Mouse (Mus musculus) urinary bladder, adult 18-20 months (tissue): ENCODE measurements around the gene 1700011L22Rik.
A peak's percentile ranks its signal among the peaks of the same experiment; 100 is the strongest.

Experiments used
- DNase-seq, 2 experiments: peaks; one replicate each; pipeline ENCODE4 v3.0.0; 2022; ENCODE audit warnings: low spot score in 2 of 2, mixed read lengths in 2 of 2

1700011L22Rik gene

GRCm38 (mm10) chr8:79239320-79239719 lies 9.1 kb downstream of the 1700011L22Rik start:
- DNase-seq = no peak

GRCm38 (mm10) chr8:79229266-79229888 lies 19.0 kb downstream of the 1700011L22Rik start:
- no peak for DNase-seq

DNA sequence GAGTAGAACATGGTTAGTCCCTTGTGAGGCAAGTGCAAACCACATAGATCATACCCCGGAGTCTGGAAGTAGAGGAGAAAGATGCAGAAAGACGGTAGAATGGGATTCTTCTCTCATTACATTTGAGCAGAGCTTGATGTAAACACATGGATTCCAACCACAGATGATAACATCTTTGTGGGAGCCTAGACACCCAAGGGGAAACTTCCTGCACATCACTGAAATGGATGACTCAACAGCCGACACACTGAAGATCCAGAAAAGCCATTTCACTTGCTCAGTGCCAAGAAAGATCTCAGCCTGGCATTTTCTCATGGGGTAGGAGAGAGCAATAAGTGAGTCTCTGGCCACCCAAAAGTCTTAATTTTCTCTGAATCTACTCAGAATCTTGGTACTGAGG lies 20.5 kb downstream of the 1700011L22Rik start:
- DNase-seq = no peak

- DNase-seq = no peak
Observed at GRCm38 (mm10) chr8:79227194-79227593, 21.2 kb downstream of the 1700011L22Rik start.

- no peak for DNase-seq
Observed at GRCm38 (mm10) chr8:79226046-79226445, 22.3 kb downstream of the 1700011L22Rik start.

GRCm38 (mm10) chr8:79225586-79225985 lies 22.8 kb downstream of the 1700011L22Rik start:
- DNase-seq = no peak

- no peak for DNase-seq
Observed at GRCm38 (mm10) chr8:79224363-79224762, 24.0 kb downstream of the 1700011L22Rik start.

DNA sequence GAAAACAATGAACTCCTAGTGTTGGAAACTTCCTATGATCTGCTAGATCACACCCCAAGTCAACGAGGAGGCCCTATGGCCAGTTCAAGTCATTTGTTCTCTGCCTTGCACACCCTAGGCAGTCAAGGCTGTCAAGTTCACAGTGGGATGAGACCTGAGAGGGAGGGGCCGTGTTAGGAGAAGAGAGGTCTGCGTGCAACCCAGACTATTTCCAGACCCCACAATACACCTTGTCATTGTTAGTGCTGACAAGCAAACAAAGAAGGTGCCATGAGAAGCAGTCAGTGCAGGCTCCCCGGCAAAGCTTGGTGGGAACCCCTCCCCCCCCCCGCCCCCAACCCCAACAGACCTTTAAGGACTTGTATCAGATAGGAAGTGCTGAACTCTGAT lies 25.6 kb downstream of the 1700011L22Rik start:
- no peak for DNase-seq

DNA sequence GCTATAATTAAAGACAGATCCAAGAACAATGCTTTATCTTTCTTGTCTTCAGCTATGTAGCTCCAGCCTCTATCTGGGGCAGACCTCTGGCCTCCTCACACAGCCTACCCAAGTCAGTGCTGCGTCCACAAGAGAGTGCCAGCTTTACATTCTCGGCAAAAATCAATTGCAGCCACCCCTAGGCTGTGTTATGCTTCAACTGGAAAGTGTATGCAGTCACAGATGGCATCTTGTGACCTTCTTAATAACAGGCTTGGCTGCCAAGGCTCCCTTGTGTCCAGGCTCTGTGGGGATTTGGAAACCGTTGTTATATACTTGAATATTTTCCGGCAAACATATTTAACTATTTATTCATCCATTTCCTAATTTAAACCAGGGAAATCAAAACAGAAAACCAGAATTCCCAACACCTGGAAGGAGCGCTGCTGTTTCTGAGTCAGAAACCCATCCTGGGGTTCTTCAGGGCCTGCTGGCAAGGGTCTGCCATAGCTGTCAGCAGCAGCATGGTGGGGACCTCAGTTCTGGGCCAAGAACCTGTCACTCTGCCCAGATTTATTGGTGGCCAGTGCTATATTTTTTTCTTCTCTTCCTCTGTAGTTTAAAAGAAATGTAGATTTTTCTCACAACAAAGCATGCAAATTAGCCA lies 26.1 kb downstream of the 1700011L22Rik start:
- no peak for DNase-seq

DNA sequence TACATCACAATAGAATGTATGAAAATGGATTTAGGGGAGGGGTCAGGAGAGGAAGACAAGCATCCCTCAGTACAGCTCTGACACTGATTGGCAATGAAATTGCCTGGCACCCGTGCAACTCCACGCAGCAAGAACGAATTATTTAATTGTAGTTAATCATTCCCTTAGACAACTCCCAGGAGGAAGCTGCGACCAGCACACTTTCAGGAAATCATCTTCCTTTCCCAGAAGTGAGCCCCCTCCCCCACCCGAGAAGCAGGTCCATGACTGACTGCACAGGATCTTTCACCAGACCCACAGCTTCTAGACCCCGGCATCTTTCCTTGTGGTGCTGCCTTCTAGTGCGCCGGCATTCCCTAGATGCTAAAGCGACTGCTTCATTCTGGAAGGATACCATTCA lies 36.7 kb downstream of the 1700011L22Rik start:
- no peak for DNase-seq

GRCm38 (mm10) chr8:79209641-79210358 lies 38.6 kb downstream of the 1700011L22Rik start:
- DNase-seq = peak; percentile 23 to 24

DNA sequence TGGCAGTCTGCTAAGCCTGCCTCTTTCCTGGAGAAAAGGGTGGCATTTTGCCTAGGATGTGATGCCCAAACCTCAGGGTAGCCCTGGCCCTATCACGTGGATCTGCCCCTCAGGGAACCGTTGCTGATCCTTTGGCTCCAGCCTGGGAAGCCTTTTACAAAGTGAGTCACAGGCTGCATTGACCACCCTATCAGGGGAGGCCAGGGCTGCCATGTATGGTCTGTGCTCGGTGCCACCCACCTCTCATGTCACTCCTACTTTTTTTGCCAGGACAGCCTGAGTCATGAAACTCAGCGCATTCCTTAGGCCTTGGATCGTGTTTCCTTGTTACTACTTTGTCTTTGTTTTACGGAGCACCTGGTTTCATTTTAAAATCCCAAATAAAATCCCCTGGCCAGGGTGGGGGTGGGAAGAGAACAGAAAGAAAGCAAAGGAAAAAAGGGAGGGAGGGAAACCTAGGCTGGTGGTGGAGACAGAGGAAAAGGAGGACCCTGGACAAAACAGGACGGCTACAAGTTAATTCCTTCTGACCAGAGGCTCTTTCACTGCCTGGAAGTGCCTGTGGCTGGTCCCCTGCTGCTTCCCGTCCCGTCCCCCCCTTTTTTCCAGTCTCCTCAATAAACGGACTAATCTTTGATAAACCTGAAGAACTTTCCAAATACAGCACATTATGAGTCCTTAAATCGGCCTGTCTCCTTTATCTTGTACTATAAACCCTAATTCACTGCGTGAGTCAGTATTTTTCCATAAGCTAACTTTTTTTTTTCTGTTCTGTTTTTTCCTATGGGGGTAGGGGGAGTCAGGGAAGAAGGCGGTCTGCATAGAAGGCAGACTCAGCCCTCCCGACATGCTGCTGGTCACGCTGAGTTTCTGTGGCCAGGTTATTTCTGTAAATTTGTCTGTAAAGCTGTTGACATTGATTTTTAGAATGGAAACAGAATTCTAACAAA lies 39.4 kb downstream of the 1700011L22Rik start:
- DNase-seq = peak in 1 of 2 experiments; percentile 15

GRCm38 (mm10) chr8:79208181-79208580 lies 40.2 kb downstream of the 1700011L22Rik start:
- DNase-seq = no peak

DNA sequence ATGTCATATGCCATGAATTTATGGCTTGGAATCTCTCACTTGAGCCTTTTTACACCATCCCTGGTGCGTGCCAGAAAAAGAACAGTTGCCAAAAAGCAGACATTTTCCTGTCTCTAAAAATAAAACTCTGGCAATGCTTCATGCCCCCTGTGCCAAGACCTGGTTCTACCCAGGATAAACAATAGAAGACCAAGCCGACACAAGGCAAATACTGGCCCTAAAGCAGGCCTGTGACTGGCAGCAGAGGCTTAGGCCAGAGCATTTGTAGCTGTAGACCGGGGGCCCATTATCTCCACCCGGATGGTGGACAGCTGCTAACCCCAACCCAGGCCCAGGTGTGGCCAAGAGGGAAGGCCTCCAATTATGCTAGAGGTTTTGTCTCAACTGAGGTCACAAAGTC lies 41.5 kb downstream of the 1700011L22Rik start:
- DNase-seq = peak in 1 of 2 experiments; percentile 14

- no peak for DNase-seq
Observed at GRCm38 (mm10) chr8:79201446-79202147, 46.8 kb downstream of the 1700011L22Rik start.

DNA sequence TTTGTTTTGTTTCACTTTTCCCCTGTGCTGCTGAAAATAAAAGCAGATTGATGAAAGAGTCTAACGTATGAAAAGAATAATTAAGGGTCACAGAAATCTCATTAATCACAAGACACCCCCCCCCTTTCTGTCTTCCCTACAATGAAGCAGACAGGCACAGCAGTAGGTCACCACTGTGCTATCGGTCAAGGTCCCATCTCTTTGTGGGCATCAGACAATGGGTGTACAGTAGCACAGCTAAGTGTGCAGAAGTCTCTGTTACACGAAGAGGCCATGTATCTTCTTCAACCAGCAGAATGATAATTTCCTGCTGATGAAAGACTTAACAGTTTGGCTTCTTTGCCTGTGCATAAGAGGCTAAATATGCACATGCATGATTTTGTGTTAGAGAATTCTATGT lies 49.7 kb downstream of the 1700011L22Rik start:
- DNase-seq = no peak

- no peak for DNase-seq
Observed at GRCm38 (mm10) chr8:79196481-79196880, 51.9 kb downstream of the 1700011L22Rik start.

GRCm38 (mm10) chr8:79190071-79190470 lies 58.3 kb downstream of the 1700011L22Rik start:
- no peak for DNase-seq

DNA sequence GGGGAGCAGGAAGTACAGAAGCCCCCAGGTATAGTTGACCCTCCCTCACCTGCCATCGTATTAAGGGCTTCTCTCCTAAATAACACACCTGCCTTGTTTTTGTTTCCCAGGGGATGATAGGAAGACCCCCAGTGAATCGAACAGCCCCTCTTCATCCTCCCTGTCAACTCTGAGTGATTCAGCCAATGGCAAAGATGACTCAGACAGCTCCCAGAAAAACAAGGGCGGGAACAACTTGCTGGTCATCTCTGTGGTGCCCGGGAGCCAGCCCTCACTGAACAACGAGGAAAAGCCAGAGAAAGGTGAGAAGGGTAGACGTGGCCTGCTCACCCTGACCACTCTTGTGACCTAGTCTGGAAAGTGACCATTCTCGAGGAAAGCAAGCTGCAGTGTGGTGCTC lies 62.9 kb downstream of the 1700011L22Rik start:
- DNase-seq = no peak

- no peak for DNase-seq
Observed at GRCm38 (mm10) chr8:79179678-79180077, 68.7 kb downstream of the 1700011L22Rik start.

- DNase-seq = no peak
Observed at GRCm38 (mm10) chr8:79175991-79176390, 72.4 kb downstream of the 1700011L22Rik start.
